Mouse (Mus musculus) CH12.LX (cell line): ENCODE results near the gene Cbfb. TPM values are rescaled to one million over a fixed set of nuclear protein-coding genes. Genes with fewer than 3 reads are reported as not detected.

Source experiments
- DNase-seq: peaks from one replicate; pipeline ENCODE4 v3.0.0-alpha.2; 2013; ENCODE audit errors: extremely low read depth
- H3K27ac ChIP-seq: 2 replicates; pipeline ENCODE4 v1.5.1; 2012; ENCODE audit warnings: low read depth, mild to moderate bottlenecking, control low read depth, moderate library complexity; ENCODE audit not compliant: insufficient read depth
- H3K27me3 ChIP-seq: replicated peaks from 2 replicates; pipeline ENCODE3; 2012; ENCODE audit warnings: inconsistent platforms
- H3K36me3 ChIP-seq, 2 experiments: replicated peaks in 1 of 2; 2 replicates each; pipeline versions ENCODE3 to v1.6.1; 2012; ENCODE audit warnings: inconsistent platforms in 1 of 2, low read length in 1 of 2, mild to moderate bottlenecking in 1 of 2, mixed read lengths in 1 of 2, moderate library complexity in 1 of 2; ENCODE audit not compliant: control insufficient read depth in 1 of 2, insufficient read depth in 1 of 2
- H3K4me1 ChIP-seq, 2 experiments: 2 replicates each; pipeline ENCODE4 v1.6.1; 2012; ENCODE audit warnings: inconsistent platforms in 1 of 2, moderate library complexity in 1 of 2; ENCODE audit not compliant: insufficient read depth in 2 of 2, control insufficient read depth in 1 of 2
- H3K4me2 ChIP-seq: 2 replicates; pipeline ENCODE4 v1.6.1; 2012; ENCODE audit warnings: low read depth, mild to moderate bottlenecking, control low read depth; ENCODE audit not compliant: poor library complexity, insufficient read depth, severe bottlenecking
- H3K4me3 ChIP-seq, 3 experiments: fragments of 150-350 bp in 1 of 3; sonication (generic) in 1 of 3; replicated peaks in 1 of 3; 2 replicates each; pipeline versions ENCODE3 to v1.5.1; 2011 to 2012; ENCODE audit warnings: low read depth in 2 of 3, low read length in 2 of 3, mild to moderate bottlenecking in 2 of 3, moderate library complexity in 2 of 3, control low read depth in 1 of 3, improper control_type of control experiment in 1 of 3, inconsistent platforms in 1 of 3, mixed read lengths in 1 of 3; ENCODE audit not compliant: poor library complexity in 1 of 3
- H3K79me2 ChIP-seq: replicated peaks from 2 replicates; pipeline ENCODE4 v1.6.1; 2012; ENCODE audit warnings: mild to moderate bottlenecking, moderate library complexity; ENCODE audit not compliant: control insufficient read depth, poor library complexity, insufficient read depth, severe bottlenecking; ENCODE audit errors: extremely low read depth
- H3K9ac ChIP-seq: 2 replicates; pipeline ENCODE4 v1.6.1; 2012; ENCODE audit warnings: low read depth, mild to moderate bottlenecking, control low read depth, moderate library complexity; ENCODE audit not compliant: insufficient read depth
- H3K9me3 ChIP-seq: replicated peaks from 2 replicates; pipeline ENCODE3; 2012; ENCODE audit warnings: low read length, inconsistent platforms, mixed read lengths
- BHLHE40 ChIP-seq: IDR thresholded peaks from 2 replicates; pipeline ENCODE4 v1.6.1; 2011; ENCODE audit warnings: mild to moderate bottlenecking, low read depth, low read length, improper control_type of control experiment
- CHD2 ChIP-seq: IDR thresholded peaks from 2 replicates; pipeline ENCODE4 v1.6.1; 2011; ENCODE audit warnings: low read length, improper control_type of control experiment
- CTCF ChIP-seq, 2 experiments: IDR thresholded peaks in 1 of 2; conservative IDR thresholded peaks in 1 of 2; 2 replicates each; pipeline ENCODE4 v1.5.1; 2011 to 2012; ENCODE audit warnings: low read depth in 2 of 2, low read length in 2 of 2, improper control_type of control experiment in 1 of 2, inconsistent platforms in 1 of 2, mild to moderate bottlenecking in 1 of 2, moderate library complexity in 1 of 2
- E2F4 ChIP-seq: IDR thresholded peaks from 2 replicates; pipeline ENCODE4 v1.6.1; 2011; ENCODE audit warnings: low read depth, low read length, improper control_type of control experiment; ENCODE audit not compliant: insufficient replicate concordance
- ELF1 ChIP-seq: IDR thresholded peaks from 2 replicates; pipeline ENCODE4 v1.6.1; 2014; ENCODE audit warnings: low read depth, mild to moderate bottlenecking, inconsistent platforms, low read length, improper control_type of control experiment
- EP300 ChIP-seq: IDR thresholded peaks from 2 replicates; pipeline ENCODE4 v1.6.1; 2011; ENCODE audit warnings: low read length, improper control_type of control experiment
- ETS1 ChIP-seq: conservative IDR thresholded peaks from 2 replicates; pipeline ENCODE4 v1.6.1; 2012; ENCODE audit warnings: low read depth, mild to moderate bottlenecking, inconsistent platforms, low read length, improper control_type of control experiment, moderate library complexity
- GABPA ChIP-seq: IDR thresholded peaks from 2 replicates; pipeline ENCODE4 v1.6.1; 2012; ENCODE audit warnings: low read depth, low read length, improper control_type of control experiment, inconsistent platforms; ENCODE audit not compliant: insufficient replicate concordance
- HCFC1 ChIP-seq: IDR thresholded peaks from 2 replicates; pipeline ENCODE4 v1.6.1; 2012; ENCODE audit warnings: low read depth, mild to moderate bottlenecking, inconsistent platforms, low read length, improper control_type of control experiment
- JUN ChIP-seq: IDR thresholded peaks from 2 replicates; pipeline ENCODE4 v1.6.1; 2011; ENCODE audit warnings: low read depth, mild to moderate bottlenecking, low read length, improper control_type of control experiment, moderate library complexity; ENCODE audit not compliant: insufficient read depth
- JUND ChIP-seq: conservative IDR thresholded peaks from 2 replicates; pipeline ENCODE4 v1.6.1; 2011; ENCODE audit warnings: low read depth, low read length, improper control_type of control experiment
- MAX ChIP-seq: IDR thresholded peaks from 2 replicates; pipeline ENCODE4 v1.6.1; 2011; ENCODE audit warnings: low read length, improper control_type of control experiment
- MAZ ChIP-seq: IDR thresholded peaks from 2 replicates; pipeline ENCODE4 v1.6.1; 2012; ENCODE audit warnings: low read depth, mild to moderate bottlenecking, inconsistent platforms, low read length, improper control_type of control experiment, moderate library complexity
- MXI1 ChIP-seq: IDR thresholded peaks from 2 replicates; pipeline ENCODE4 v1.6.1; 2011; ENCODE audit warnings: mild to moderate bottlenecking, low read depth, low read length, improper control_type of control experiment
- MYC ChIP-seq: IDR thresholded peaks from 2 replicates; pipeline ENCODE4 v1.6.1; 2011; ENCODE audit warnings: low read depth, mild to moderate bottlenecking, improper control_type of control experiment, low read length
- NELFE ChIP-seq: IDR thresholded peaks from 2 replicates; pipeline ENCODE4 v1.6.1; 2011; ENCODE audit warnings: low read depth, low read length, improper control_type of control experiment
- NRF1 ChIP-seq: IDR thresholded peaks from 2 replicates; pipeline ENCODE4 v1.6.1; 2014; ENCODE audit warnings: low read depth, mild to moderate bottlenecking, inconsistent platforms, low read length, improper control_type of control experiment, moderate library complexity
- PAX5 ChIP-seq: IDR thresholded peaks from 2 replicates; pipeline ENCODE4 v1.6.1; 2012; ENCODE audit warnings: low read length, inconsistent platforms, mixed read lengths
- POLR2AphosphoS2 ChIP-seq: IDR thresholded peaks from 2 replicates; pipeline ENCODE4 v1.6.1; 2011; ENCODE audit warnings: low read depth, low read length, improper control_type of control experiment
- RAD21 ChIP-seq: IDR thresholded peaks from 2 replicates; pipeline ENCODE4 v1.6.1; 2011; ENCODE audit warnings: low read depth, mild to moderate bottlenecking, low read length, improper control_type of control experiment, moderate library complexity
- RCOR1 ChIP-seq: conservative IDR thresholded peaks from 2 replicates; pipeline ENCODE4 v1.6.1; 2012; ENCODE audit warnings: low read depth, mild to moderate bottlenecking, inconsistent platforms, low read length, improper control_type of control experiment
- SMC3 ChIP-seq: IDR thresholded peaks from 2 replicates; pipeline ENCODE4 v1.6.1; 2011; ENCODE audit warnings: low read depth, low read length, improper control_type of control experiment
- TBP ChIP-seq: conservative IDR thresholded peaks from 2 replicates; pipeline ENCODE4 v1.6.1; 2011; ENCODE audit warnings: low read depth, low read length, improper control_type of control experiment
- UBTF ChIP-seq: IDR thresholded peaks from 2 replicates; pipeline ENCODE4 v1.6.1; 2012; ENCODE audit warnings: low read depth, mild to moderate bottlenecking, inconsistent platforms, low read length, improper control_type of control experiment, moderate library complexity
- USF1 ChIP-seq: IDR thresholded peaks from 2 replicates; pipeline ENCODE4 v1.6.1; 2014; ENCODE audit warnings: low read depth, mild to moderate bottlenecking, inconsistent platforms, low read length, improper control_type of control experiment
- ZKSCAN1 ChIP-seq: IDR thresholded peaks from 2 replicates; pipeline ENCODE4 v1.6.1; 2012; ENCODE audit warnings: low read depth, inconsistent platforms, low read length, improper control_type of control experiment, borderline replicate concordance
- ZNF384 ChIP-seq: IDR thresholded peaks from 2 replicates; pipeline ENCODE4 v1.6.1; 2012; ENCODE audit warnings: low read depth, low read length, improper control_type of control experiment, inconsistent platforms
- dilution Hi-C: fragments of 300-500 bp; cut with MboI; formaldehyde crosslinking; loops from 2 replicates; pipeline ENCODE4 v1.14.3; 2020; ENCODE audit warnings: low sequenced_read_pairs; ENCODE audit not compliant: extremely low pct_unique_long_range_greater_than_20kb, extremely low pct_ligation_motif_present
- in situ Hi-C: fragments of 300-500 bp; cut with MboI; formaldehyde crosslinking; loops from 3 replicates; pipeline ENCODE4 v1.14.3; 2019; ENCODE audit warnings: low sequenced_read_pairs, low pct_ligation_motif_present, low pct_unique_long_range_greater_than_20kb, mixed read lengths
- polyA plus RNA-seq: library from polyadenylated mRNA; unstranded; fragments of >175 nt; gene quantifications from 2 replicates; pipeline ENCODE4 v1.2.1, GENCODE M21; 2012; ENCODE audit warnings: low read depth; ENCODE audit not compliant: insufficient read length
- total RNA-seq, 2 experiments: library from RNA; depleted of rRNA; stranded (reverse); fragments of 300-350 nt in 1 of 2; fragments of >200 nt in 1 of 2; gene quantifications; 2 replicates each; pipeline ENCODE4 v1.2.3; 2012 to 2014

Gene Cbfb
- total and polyA plus RNA-seq, 3 experiments, result 49.7 to 170 (median 97.7) TPM

DNA sequence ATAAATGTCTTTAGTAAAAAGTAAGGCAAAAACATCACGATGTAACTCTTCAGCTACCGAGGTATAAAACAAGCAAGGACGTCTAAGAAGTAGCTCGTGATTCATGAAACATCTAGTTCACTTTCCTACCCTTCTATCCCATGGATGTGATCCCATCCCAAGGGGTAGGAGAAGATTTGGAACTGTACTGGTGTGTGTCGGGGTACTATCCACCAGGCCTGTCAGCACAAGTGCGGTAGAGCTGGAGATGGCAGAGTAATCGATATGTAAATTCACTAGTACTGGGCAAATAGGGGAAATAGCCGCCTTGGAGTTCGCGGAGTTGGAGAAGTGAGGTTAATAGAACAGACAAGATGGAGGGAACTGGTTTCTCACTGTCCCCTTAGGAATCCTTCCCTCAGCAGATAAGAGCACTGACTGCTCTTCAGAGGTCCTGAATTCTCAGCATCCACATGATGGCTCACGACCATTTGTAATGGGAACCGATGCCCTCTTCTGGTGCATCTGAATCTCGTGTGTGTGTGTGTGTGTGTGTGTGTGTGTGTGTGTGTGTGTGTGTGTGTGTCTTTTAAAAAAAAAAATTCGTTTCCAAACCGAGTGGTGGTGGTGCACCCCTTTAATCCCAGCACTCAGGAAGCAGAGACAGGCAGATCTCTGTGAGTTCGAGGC lies 92.9 kb downstream of the Cbfb start:
- dilution Hi-C loops, result no loop called here
- Histone ChIP-seq H3K4me2 (peak overlapping the region; percentile 85), H3K4me1 (peaks cover 9 to 54% of the 10 kb centered on the region in 2 experiments; a peak in 3 of 4 replicates), H3K79me2 (no peaks in the 10 kb centered on the region), H3K27ac (no peak overlapping the region), H3K9me3 (peaks cover 11% of the 10 kb centered on the region), H3K36me3 (peaks cover 29 to 36% of the 10 kb centered on the region in 2 experiments), H3K9ac (0 out of 2 replicates have a peak overlapping the region, but pooled peaks have one; percentile 54), H3K4me3 (peak overlapping the region in 2 of 3 experiments; percentile 83 to 86), H3K27me3 (no peaks in the 10 kb centered on the region)
- DNase-seq, result no peak
- in situ Hi-C loops, result no loop called here
- TF ChIP-seq ELF1 (no peak), RAD21 (no peak), ZNF384 (peak; percentile 47), UBTF (no peak), CHD2 (no peak), CTCF (conservative IDR thresholded peaks at IDR 0.05 in 1 of 2, IDR thresholded peaks at IDR 0.05 in 1 of 2; ENCODE audit: low read depth in 2 of 2, low read length in 2 of 2) (peak in 1 of 2 experiments; percentile 25; a peak in 1 of 4 replicates), MAZ (no peak), EP300 (no peak), MAX (no peak), USF1 (no peak)

DNA sequence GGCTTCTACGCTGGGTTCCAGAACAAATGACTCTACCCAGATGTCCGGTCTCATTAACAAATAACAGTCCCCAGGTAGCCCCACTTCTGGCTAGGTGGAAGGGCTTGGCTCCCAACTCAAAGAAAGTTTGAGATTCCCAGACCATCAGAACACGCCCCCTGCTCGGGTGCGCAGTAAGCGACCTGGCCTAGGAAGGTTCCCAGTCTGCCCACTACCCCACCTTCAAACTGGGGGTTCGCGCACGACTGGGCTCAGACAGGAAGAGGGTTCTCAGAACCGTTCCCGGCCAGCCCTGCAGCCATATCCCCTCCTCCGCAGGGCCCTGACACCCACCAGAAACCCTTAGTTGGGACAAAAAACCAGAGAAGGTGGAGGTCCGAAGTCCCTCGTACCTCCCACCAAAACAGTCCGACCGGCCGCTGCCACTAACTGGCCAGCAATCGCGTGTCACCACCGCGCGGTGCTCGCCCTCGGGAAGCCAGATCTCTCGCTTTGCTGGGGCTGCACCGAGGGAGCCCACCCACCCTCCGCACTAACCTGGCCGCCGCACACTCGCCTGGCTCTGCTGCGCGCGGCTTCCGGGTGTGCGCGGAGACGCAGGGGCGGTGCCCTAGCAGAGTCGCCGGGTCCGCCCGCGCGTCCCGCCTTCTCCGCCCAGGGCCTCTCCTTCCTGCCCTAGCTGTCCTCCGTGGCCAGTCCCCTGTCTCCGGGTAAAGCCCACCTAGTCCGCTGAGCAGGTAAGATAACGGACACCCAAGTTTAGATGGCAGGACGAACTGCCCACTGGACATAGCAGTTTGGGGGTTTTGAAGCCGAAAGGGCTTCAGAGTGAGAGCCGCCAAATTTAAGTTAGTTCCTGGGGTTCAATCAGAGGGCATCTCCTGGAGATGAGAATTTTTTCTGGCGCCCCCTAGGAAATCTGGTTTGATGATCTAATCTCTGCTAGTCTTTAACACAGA lies 93.8 kb downstream of the Cbfb start, which contains the start of the genes Tradd and Fbxl8:
Tradd (minus strand) TSS at position 586 of the 959 bp plus-strand sequence.
Fbxl8 (plus strand) TSS at position 625 of the 959 bp plus-strand sequence.
- Histone ChIP-seq H3K4me2 (peak within 1 kb of the TSS; percentile 85), H3K9ac (peak within 1 kb of the TSS; percentile 64), H3K9me3 (peaks cover 21% of the 10 kb centered on the region), H3K36me3 (peaks cover 26 to 36% of the 10 kb centered on the region in 2 experiments), H3K27me3 (no peaks in the 10 kb centered on the region), H3K79me2 (no peaks in the 10 kb centered on the region), H3K27ac (peak within 1 kb of the TSS; percentile 24; the same call in 1 of the 2 replicates), H3K4me1 (peaks cover 9 to 49% of the 10 kb centered on the region in 2 experiments; a peak in 3 of 4 replicates), H3K4me3 (peak within 1 kb of the TSS; percentile 79 to 86 (median 83))
- dilution Hi-C loops, result no loop called here
- peak; percentile 59 for DNase-seq
- in situ Hi-C loops, result no loop called here
- TF ChIP-seq HCFC1 (peak; percentile 62), RAD21 (no peak), CTCF (conservative IDR thresholded peaks at IDR 0.05 in 1 of 2, IDR thresholded peaks at IDR 0.05 in 1 of 2; ENCODE audit: low read depth in 2 of 2, low read length in 2 of 2) (peak in 1 of 2 experiments; percentile 35; a peak in 2 of 4 replicates), UBTF (no peak), PAX5 (no peak), JUND (no peak), USF1 (no peak), JUN (no peak), CHD2 (no peak), SMC3 (no peak), GABPA (no peak), ZKSCAN1 (no peak), MXI1 (peak; percentile 65), POLR2AphosphoS2 (peak; percentile 47; the same call in 1 of the 2 replicates), ETS1 (no peak), NELFE (peak; percentile 77), E2F4 (no peak), MYC (no peak), ELF1 (peak; percentile 99), BHLHE40 (no peak), RCOR1 (no peak), TBP (no peak), NRF1 (peak; percentile 88)
